Mouse (Mus musculus): ENCODE data around the gene Nav2. TPM values are rescaled to one million over a fixed set of nuclear protein-coding genes. Genes with fewer than 3 reads are reported as not detected.

Nav2 gene
- polyA plus RNA-seq, 1 experiment from 2014 or later, result 26.2 TPM

- H3K36me3 ChIP-seq (replicated peaks), result no peaks in the 10 kb centered on the region
- no peak for ATAC-seq (replicated peaks)
Measured at GRCm38 (mm10) chr7:49278531-49278930, 370.0 kb downstream of the Nav2 start.

DNA sequence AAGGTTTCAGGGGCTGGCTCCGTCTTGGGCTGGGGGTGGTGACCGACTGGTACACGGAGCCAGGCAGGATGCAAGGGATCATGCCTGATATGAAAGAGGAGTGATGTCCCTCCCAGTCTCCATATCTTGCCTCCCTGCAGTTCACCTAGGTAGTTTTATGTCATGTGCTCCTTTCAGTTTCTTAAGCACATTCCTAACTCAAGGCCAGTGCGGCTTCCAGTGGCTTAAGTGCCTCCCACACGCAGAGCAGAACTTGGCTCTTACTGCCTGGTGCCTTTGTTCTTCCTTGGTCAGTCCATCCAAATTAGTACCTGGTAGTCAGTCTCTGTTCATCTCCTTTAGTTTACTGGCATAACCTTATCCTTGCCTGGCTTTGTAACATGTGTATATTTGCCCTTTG, 371.9 kb downstream of the Nav2 start:
- 79% methylated on average over 5 of the region's 5 CpGs for WGBS
- no peak for ATAC-seq (replicated peaks)

More at GRCm38 (mm10) chr7:49278531-49278930, 370.0 kb downstream of the Nav2 start:
- H3K4me1 ChIP-seq, result peaks cover 12% of the 10 kb centered on the region
- H3K4me2 ChIP-seq, result no peak overlapping the region
- H3K27me3 ChIP-seq (replicated peaks), result no peaks in the 10 kb centered on the region
- no peak overlapping the region for H3K4me3 ChIP-seq
- no peak overlapping the region for H3K27ac ChIP-seq
- WGBS, result 57% methylated on average over 2 of the region's 2 CpGs
- no peak overlapping the region for H3K9ac ChIP-seq
- no peaks in the 10 kb centered on the region for H3K9me3 ChIP-seq

GRCm38 (mm10) chr7:49282446-49282845, 373.9 kb downstream of the Nav2 start:
- WGBS, result 69% methylated on average over 7 of the region's 7 CpGs
- no peak overlapping the region for H3K27ac ChIP-seq
- H3K4me1 ChIP-seq, result peaks cover 8% of the 10 kb centered on the region; the same call in 1 of the 2 replicates
- no peaks in the 10 kb centered on the region for H3K27me3 ChIP-seq (replicated peaks)
- no peak overlapping the region for H3K4me3 ChIP-seq
- H3K9ac ChIP-seq, result no peak overlapping the region
- no peaks in the 10 kb centered on the region for H3K36me3 ChIP-seq (replicated peaks)
- no peak for ATAC-seq (replicated peaks)
- no peak overlapping the region for H3K4me2 ChIP-seq
- H3K9me3 ChIP-seq, result no peaks in the 10 kb centered on the region

More for the DNA sequence above, 371.9 kb downstream of the Nav2 start:
- Histone ChIP-seq H3K9me3 (no peaks in the 10 kb centered on the region), H3K4me3 (no peak overlapping the region), H3K4me1 (peaks cover 8% of the 10 kb centered on the region; the same call in 1 of the 2 replicates), H3K27ac (no peak overlapping the region), H3K9ac (no peak overlapping the region), H3K27me3 (replicated peaks) (no peaks in the 10 kb centered on the region), H3K36me3 (replicated peaks) (no peaks in the 10 kb centered on the region), H3K4me2 (no peak overlapping the region)

DNA sequence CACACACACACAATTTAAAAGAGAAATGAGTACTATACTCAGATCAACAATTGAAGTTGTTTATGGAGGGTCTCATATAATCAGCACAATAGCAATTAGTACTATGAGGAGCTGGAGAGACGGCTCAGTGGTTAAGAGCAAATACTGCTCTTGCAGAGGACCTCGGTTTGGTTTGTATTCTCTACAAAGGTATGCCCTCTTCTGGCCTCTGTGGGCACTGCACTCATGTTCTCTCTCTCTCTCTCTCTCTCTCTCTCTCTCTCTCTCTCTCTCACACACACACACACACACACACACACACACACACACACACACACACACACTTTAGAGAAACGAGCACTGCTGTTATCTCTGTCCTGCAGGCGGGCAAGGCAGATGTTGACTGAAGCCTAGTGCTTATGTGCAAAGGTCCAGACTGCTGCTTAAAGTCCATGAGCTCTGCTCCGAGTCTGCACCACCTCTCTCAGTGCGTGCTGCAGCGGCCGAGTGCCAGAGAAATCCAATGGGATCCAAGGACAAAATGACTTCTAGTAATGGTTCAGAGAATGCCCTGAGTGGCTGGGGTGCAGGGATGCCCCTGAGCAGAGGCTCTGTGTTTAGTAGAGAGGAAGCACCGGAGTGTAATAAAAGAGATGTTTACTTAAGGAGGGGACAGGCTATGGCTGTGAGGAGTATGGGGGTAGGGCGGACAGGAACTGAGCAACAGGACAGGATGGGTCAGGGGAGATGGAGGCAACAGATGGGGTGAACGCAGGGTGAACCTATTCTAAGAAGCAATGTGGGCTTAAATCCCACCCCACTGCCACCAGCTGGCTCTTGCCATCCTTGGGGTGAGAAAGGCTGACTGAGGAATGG, 375.2 kb downstream of the Nav2 start:
- Histone ChIP-seq H3K27me3 (replicated peaks) (no peaks in the 10 kb centered on the region), H3K4me1 (peaks cover 8% of the 10 kb centered on the region; the same call in 1 of the 2 replicates), H3K9me3 (no peaks in the 10 kb centered on the region), H3K9ac (no peak overlapping the region), H3K4me3 (no peak overlapping the region), H3K4me2 (no peak overlapping the region), H3K27ac (no peak overlapping the region), H3K36me3 (replicated peaks) (no peaks in the 10 kb centered on the region)
- no peak for ATAC-seq (replicated peaks)
- WGBS, result 80% methylated on average over 11 of the region's 11 CpGs

GRCm38 (mm10) chr7:49288186-49288585, 379.7 kb downstream of the Nav2 start:
- no peak for ATAC-seq (replicated peaks)
- Histone ChIP-seq H3K9me3 (no peaks in the 10 kb centered on the region), H3K27me3 (replicated peaks) (no peaks in the 10 kb centered on the region), H3K9ac (no peak overlapping the region), H3K27ac (no peak overlapping the region), H3K4me2 (no peak overlapping the region), H3K4me1 (peaks cover 8% of the 10 kb centered on the region; the same call in 1 of the 2 replicates), H3K36me3 (replicated peaks) (no peaks in the 10 kb centered on the region), H3K4me3 (no peak overlapping the region)
- WGBS, result 64% methylated on average over 8 of the region's 8 CpGs

- H3K9me3 ChIP-seq, result no peaks in the 10 kb centered on the region
- no peak overlapping the region for H3K4me2 ChIP-seq
- H3K4me1 ChIP-seq, result no peaks in the 10 kb centered on the region
- no peak overlapping the region for H3K9ac ChIP-seq
- H3K27me3 ChIP-seq (replicated peaks), result no peaks in the 10 kb centered on the region
- H3K36me3 ChIP-seq (replicated peaks), result no peaks in the 10 kb centered on the region
- H3K4me3 ChIP-seq, result no peak overlapping the region
- ATAC-seq (replicated peaks), result no peak
- H3K27ac ChIP-seq, result no peak overlapping the region
- 86% methylated on average over 4 of the region's 4 CpGs for WGBS
Measured at GRCm38 (mm10) chr7:49290308-49290707, 381.8 kb downstream of the Nav2 start.

GRCm38 (mm10) chr7:49291208-49291892, 382.8 kb downstream of the Nav2 start:
- H3K4me2 ChIP-seq, result no peak overlapping the region
- H3K36me3 ChIP-seq (replicated peaks), result no peaks in the 10 kb centered on the region
- no peak for ATAC-seq (replicated peaks)
- no peak overlapping the region for H3K27ac ChIP-seq
- H3K27me3 ChIP-seq (replicated peaks), result no peaks in the 10 kb centered on the region
- no peak overlapping the region for H3K9ac ChIP-seq
- H3K4me3 ChIP-seq, result no peak overlapping the region
- H3K4me1 ChIP-seq, result no peaks in the 10 kb centered on the region
- H3K9me3 ChIP-seq, result no peaks in the 10 kb centered on the region
- 91% methylated on average over 8 of the region's 8 CpGs for WGBS

DNA sequence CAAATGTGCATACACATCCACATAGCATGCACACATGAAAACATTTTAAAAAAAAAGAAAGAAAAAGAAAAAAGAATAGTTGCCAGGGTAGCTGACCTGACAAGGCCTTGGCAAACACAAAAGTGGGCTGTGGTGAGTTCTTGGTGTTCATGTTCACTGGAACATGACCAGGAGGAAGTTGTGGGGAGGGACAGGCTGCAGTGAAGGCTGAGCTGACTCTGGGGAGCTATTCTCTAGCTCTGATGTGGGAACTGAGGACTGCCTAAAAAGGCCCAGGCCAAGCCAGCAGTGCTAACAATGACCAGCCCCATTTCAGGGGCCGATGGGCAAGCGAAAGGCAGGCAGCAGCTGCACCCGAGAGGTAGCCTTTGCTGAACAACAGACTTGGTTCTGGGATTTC, 388.6 kb downstream of the Nav2 start:
- H3K9me3 ChIP-seq, result no peaks in the 10 kb centered on the region
- no peak for ATAC-seq (replicated peaks)
- 54% methylated on average over 3 of the region's 3 CpGs for whole genome bisulfite sequencing
- no peak overlapping the region for H3K4me2 ChIP-seq
- H3K27me3 ChIP-seq (replicated peaks), result no peaks in the 10 kb centered on the region
- H3K27ac ChIP-seq, result no peak overlapping the region
- no peak overlapping the region for H3K9ac ChIP-seq
- no peaks in the 10 kb centered on the region for H3K4me1 ChIP-seq
- no peak overlapping the region for H3K4me3 ChIP-seq
- no peaks in the 10 kb centered on the region for H3K36me3 ChIP-seq (replicated peaks)

GRCm38 (mm10) chr7:49298431-49298839, 389.9 kb downstream of the Nav2 start:
- WGBS, result 27% methylated on average over 4 of the region's 4 CpGs

GRCm38 (mm10) chr7:49301487-49301886, 393.0 kb downstream of the Nav2 start:
- no peaks in the 10 kb centered on the region for H3K9me3 ChIP-seq
- no peak overlapping the region for H3K9ac ChIP-seq
- 85% methylated on average over 6 of the region's 6 CpGs for WGBS
- H3K36me3 ChIP-seq (replicated peaks), result no peaks in the 10 kb centered on the region
- ATAC-seq (replicated peaks), result no peak
- H3K4me2 ChIP-seq, result no peak overlapping the region
- H3K4me1 ChIP-seq, result peaks cover 13% of the 10 kb centered on the region
- no peaks in the 10 kb centered on the region for H3K27me3 ChIP-seq (replicated peaks)
- H3K27ac ChIP-seq, result no peak overlapping the region
- no peak overlapping the region for H3K4me3 ChIP-seq

More at GRCm38 (mm10) chr7:49298431-49298839, 389.9 kb downstream of the Nav2 start:
- no peak overlapping the region for H3K4me2 ChIP-seq
- no peak overlapping the region for H3K9ac ChIP-seq
- H3K9me3 ChIP-seq, result no peaks in the 10 kb centered on the region
- no peaks in the 10 kb centered on the region for H3K36me3 ChIP-seq (replicated peaks)
- H3K27me3 ChIP-seq (replicated peaks), result no peaks in the 10 kb centered on the region
- ATAC-seq (replicated peaks), result no peak
- no peak overlapping the region for H3K27ac ChIP-seq
- no peaks in the 10 kb centered on the region for H3K4me1 ChIP-seq
- no peak overlapping the region for H3K4me3 ChIP-seq

DNA sequence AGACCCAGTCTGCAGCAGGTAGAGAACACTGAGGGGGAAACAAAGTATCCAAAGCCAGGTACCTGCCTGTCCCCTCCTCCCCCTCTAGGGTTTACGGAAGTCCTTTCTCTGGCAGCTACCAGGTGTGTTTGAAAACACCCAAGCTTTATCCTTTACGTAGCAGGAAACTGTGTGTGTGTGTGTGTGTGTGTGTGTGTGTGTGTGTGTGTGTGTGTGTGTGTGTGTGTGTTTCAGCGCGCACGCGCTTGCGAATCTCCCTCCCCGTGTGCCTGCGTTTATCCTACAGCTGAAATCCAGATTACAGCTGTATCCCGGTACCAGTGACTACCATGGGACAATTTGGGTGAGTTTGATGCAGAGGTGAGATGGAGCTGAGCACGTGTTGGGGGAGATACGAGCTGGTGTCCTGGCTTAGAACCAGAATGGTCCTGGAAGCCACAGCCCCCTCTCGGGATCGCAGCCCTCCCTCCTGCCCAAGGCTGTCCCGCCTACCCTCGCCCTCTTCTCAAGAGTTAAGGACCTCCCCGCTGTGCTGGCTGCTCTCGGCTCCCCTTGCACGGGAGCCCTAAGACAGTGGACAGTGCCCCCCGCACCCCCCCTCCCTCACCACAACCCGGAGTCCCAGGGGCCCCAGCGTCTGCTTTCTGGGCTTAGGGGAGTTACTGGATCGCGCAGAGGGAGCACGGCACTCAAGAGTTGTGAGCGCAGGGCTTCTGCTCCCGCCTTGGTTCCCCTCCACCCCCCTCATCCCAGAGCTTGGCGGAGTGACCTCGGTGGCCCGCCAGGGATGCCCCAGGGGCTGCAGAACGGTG, 395.3 kb downstream of the Nav2 start:
- H3K9ac ChIP-seq, result peak overlapping the region; percentile 38; the same call in 1 of the 2 replicates
- WGBS, result 2% methylated on average over 30 of the region's 31 CpGs

DNA sequence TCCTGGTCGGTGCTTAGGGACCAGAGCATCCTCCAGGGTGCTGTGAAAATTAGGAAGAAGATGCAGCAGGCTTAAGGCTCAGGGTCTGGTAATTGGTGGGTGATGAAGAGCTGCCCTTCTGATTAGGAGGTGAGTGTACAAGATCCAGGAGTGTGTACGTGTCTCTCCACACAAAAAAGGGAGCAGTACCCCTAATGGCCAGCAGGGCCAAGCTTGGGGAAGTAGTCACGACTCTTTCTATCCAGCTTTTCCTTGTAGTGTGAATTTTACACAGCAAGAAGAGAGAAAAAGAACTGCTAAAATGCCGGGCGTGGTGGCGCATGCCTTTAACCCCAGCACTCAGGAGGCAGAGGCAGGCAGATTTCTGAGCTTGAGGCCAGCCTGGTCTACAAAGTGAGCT, 399.2 kb downstream of the Nav2 start:
- Histone ChIP-seq H3K27me3 (replicated peaks) (no peaks in the 10 kb centered on the region), H3K4me1 (peaks cover 13% of the 10 kb centered on the region), H3K4me2 (no peak overlapping the region), H3K36me3 (replicated peaks) (no peaks in the 10 kb centered on the region), H3K27ac (no peak overlapping the region), H3K4me3 (no peak overlapping the region), H3K9me3 (no peaks in the 10 kb centered on the region), H3K9ac (no peak overlapping the region)
- ATAC-seq (replicated peaks), result no peak
- WGBS, result 86% methylated on average over 6 of the region's 6 CpGs

More for the DNA sequence above, 395.3 kb downstream of the Nav2 start:
- ATAC-seq (replicated peaks), result peak; percentile 61
- Histone ChIP-seq H3K4me1 (peaks cover 13% of the 10 kb centered on the region), H3K27ac (no peak overlapping the region), H3K9me3 (no peaks in the 10 kb centered on the region), H3K36me3 (replicated peaks) (no peaks in the 10 kb centered on the region), H3K4me2 (peak overlapping the region; percentile 70), H3K27me3 (replicated peaks) (no peaks in the 10 kb centered on the region), H3K4me3 (peak overlapping the region; percentile 34)
